Mouse (Mus musculus) heart, embryonic 11.5 days (tissue): ENCODE results near the gene Sla2. TPM values are rescaled to one million over a fixed set of nuclear protein-coding genes. Genes with fewer than 3 reads are reported as not detected.

Source experiments
- ATAC-seq: fragments of 200-750 bp; cut with Nextera tagmentation; replicated peaks from 2 replicates; pipeline ENCODE4 v1.8.0; 2017; ENCODE audit warnings: moderate library complexity; ENCODE audit not compliant: insufficient number of reproducible peaks, low FRiP score, low TSS enrichment
- H3K27ac ChIP-seq: fragments of 300-500 bp; sonication (generic); 2 replicates; pipeline ENCODE4 v1.5.1; 2014; ENCODE audit warnings: mild to moderate bottlenecking, low read depth, low read length
- H3K27me3 ChIP-seq: fragments of 300-500 bp; sonication (generic); 2 replicates; pipeline ENCODE4 v1.6.1; 2014; ENCODE audit warnings: mild to moderate bottlenecking, low read length, mixed read lengths; ENCODE audit not compliant: control insufficient read depth, insufficient read depth
- H3K36me3 ChIP-seq: fragments of 300-500 bp; sonication (generic); 2 replicates; pipeline ENCODE4 v1.6.1; 2014; ENCODE audit warnings: mild to moderate bottlenecking, low read length, moderate library complexity, mixed read lengths; ENCODE audit not compliant: control insufficient read depth, insufficient read depth
- H3K4me1 ChIP-seq: fragments of 300-500 bp; sonication (generic); 2 replicates; pipeline ENCODE4 v1.6.1; 2014; ENCODE audit warnings: low read length; ENCODE audit not compliant: control insufficient read depth, insufficient read depth
- H3K4me2 ChIP-seq: fragments of 300-500 bp; sonication (generic); 2 replicates; pipeline ENCODE4 v1.6.1; 2014; ENCODE audit warnings: mild to moderate bottlenecking, moderate library complexity
- H3K4me3 ChIP-seq: fragments of 300-500 bp; sonication (generic); 2 replicates; pipeline ENCODE4 v1.5.1; 2014; ENCODE audit warnings: low read depth, low read length
- H3K9ac ChIP-seq: fragments of 300-500 bp; sonication (generic); 2 replicates; pipeline ENCODE4 v1.6.1; 2014; ENCODE audit warnings: mild to moderate bottlenecking, low read depth, low read length, moderate library complexity
- H3K9me3 ChIP-seq: fragments of 300-500 bp; sonication (generic); replicated peaks from 2 replicates; pipeline ENCODE4 v1.6.1; 2016; ENCODE audit warnings: low read length; ENCODE audit not compliant: control insufficient read depth
- WGBS: fragments of 180-500 bp; shearing (Covaris S2); extraction: QIAGEN DNeasy Blood & Tissue Kit; methylation state at CpG from one replicate; pipeline ENCODE4 v1.1.7; 2014; ENCODE audit not compliant: insufficient replicate concordance; 5-methylcytosine and 5-hydroxymethylcytosine counted together
- polyA plus RNA-seq: library from polyadenylated mRNA; unstranded; fragments of >200 nt; fragmentation: Nextera tagmentation; extraction: Ambion mirVana; gene quantifications from 2 replicates; pipeline ENCODE4 v1.2.1, GENCODE M21; 2014

Gene Sla2
- polyA plus RNA-seq, 1 experiment from 2014 or later = 1.1 TPM

DNA sequence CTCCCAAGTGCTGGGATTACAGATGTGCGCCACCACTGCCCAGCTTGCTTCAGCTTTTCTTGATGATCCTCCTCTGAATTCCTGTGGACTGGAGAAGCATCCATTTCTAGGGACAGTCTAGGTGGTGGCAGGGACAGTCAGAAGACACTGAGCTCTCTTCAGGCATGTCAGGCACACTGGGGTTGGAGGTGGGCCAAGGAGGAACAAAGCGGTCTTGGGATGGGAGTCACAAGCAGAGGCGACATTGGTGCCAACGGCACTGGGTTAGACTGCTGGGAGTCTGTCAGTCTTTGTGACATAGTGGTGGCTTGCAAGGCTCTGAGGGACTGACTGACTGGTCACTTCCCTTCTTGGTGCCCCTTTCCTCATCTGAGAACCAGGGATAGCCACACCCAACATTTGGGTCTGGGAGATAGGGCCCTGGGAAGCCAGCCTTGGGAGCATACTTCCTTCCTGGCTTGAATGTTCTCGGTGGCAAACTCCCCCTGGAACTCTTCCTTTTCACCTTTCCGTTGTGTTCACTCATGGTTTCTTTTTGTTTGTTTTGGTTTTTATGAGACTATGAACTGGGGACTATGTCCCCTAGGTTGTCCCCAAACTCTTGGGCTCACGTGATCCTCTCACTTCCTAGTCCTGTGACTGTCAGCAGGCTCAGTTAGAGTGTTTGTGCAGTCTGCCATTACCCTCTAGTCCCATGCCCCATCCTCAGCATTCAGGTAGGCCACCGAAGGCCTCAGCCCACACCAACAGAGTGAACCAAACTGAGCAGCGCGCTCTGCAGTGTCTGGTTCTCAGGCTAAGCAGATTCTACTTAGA is 2.4 kb downstream of the Sla2 start:
- H3K4me2 ChIP-seq = no peak overlapping the region
- WGBS = 69% methylated on average over 10 of the region's 10 CpGs
- no peak overlapping the region for H3K4me3 ChIP-seq
- H3K4me1 ChIP-seq = peaks cover 5% of the 10 kb centered on the region; the same call in 1 of the 2 replicates
- no peak overlapping the region for H3K9ac ChIP-seq
- peaks cover 3% of the 10 kb centered on the region; the same call in 1 of the 2 replicates for H3K27me3 ChIP-seq
- no peak overlapping the region for H3K27ac ChIP-seq
- no peaks in the 10 kb centered on the region for H3K9me3 ChIP-seq
- H3K36me3 ChIP-seq = no peaks in the 10 kb centered on the region
- no peak for ATAC-seq

DNA sequence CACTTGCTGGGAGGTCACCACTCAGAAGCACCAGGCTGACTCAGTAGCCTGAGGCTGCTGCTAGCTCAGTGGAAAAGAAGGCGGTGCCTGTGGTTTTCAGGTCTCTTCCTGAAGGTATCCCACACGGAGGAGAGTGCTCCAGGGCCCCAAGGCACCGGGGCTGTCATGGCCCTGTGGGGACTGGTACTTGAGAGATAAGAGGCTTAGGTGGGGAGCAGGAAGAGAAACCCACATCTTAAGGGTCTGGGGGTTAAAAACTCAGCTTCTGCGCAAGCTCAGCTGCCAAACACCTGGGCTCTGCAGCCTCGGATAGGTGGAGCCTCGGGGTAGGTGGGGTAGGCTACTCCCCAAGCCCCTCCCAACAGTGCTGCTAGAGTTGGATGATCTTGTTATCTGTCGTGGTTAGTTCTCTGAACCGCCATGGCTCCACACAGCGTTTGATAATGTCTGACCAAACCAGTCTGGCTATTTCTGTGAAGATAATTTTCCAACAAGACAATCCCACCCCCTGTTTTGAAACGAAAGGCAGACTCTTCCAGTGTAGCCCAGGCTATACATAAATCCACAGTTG is 4.5 kb downstream of the Sla2 start:
- H3K4me2 ChIP-seq = peak overlapping the region; percentile 31
- no peaks in the 10 kb centered on the region for H3K9me3 ChIP-seq
- peak; percentile 49 for ATAC-seq
- H3K27ac ChIP-seq = peak overlapping the region; percentile 50; the same call in 1 of the 2 replicates
- 20% methylated on average over 10 of the region's 10 CpGs for WGBS
- no peak overlapping the region for H3K4me3 ChIP-seq
- peak overlapping the region; percentile 43 for H3K9ac ChIP-seq
- H3K36me3 ChIP-seq = no peaks in the 10 kb centered on the region
- H3K27me3 ChIP-seq = peaks cover 3% of the 10 kb centered on the region; the same call in 1 of the 2 replicates
- peaks cover 5% of the 10 kb centered on the region; the same call in 1 of the 2 replicates for H3K4me1 ChIP-seq

DNA sequence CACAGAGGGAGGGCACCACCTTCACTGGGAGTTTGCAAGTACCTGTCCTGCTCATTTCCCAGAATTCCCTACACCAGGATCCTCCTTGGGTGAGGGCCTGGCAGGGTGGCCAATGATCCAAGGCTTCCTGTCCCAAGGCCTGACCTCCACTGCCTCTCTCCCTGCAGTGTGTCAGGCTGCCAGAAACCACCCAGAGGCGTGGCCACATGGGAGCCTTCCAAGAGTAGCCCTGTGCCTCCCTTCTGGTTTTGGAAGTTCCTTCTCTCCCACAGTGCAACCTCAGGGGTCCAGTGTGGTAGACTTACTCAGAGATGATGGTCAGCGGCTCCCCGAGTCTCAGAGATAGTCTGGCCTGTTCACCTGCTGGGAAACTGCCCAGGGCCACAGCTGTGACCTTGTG is 7.5 kb downstream of the Sla2 start:
- Histone ChIP-seq H3K9me3 (no peaks in the 10 kb centered on the region), H3K36me3 (peaks cover under 1% of the 10 kb centered on the region), H3K4me3 (no peak overlapping the region), H3K4me1 (peaks cover 5% of the 10 kb centered on the region; the same call in 1 of the 2 replicates), H3K27ac (no peak overlapping the region), H3K4me2 (no peak overlapping the region), H3K9ac (no peak overlapping the region), H3K27me3 (peaks cover 3% of the 10 kb centered on the region; the same call in 1 of the 2 replicates)
- WGBS = 87% methylated on average over 3 of the region's 3 CpGs
- ATAC-seq = no peak

DNA sequence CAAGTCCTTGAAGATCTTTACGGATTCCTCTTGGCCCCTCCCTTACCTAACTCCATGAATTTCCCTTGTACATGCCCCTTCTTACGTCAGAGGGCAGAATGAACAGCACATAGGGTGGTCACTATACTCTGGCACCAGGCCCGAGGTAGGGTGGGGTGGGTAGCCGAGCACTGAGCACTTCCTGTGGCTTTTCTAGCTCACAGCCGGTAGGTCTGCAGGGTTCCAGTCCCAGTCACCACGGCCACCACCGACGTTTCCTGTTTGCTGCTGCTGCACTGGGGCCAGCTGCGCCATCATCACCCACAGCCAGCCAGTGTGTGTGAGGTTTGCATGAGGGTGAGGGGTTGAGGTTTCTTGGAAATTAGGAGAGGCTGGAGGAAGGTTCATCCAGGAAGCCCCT is 9.3 kb downstream of the Sla2 start:
- H3K4me1 ChIP-seq = peaks cover 5% of the 10 kb centered on the region; the same call in 1 of the 2 replicates
- H3K27ac ChIP-seq = no peak overlapping the region
- H3K36me3 ChIP-seq = peaks cover 7% of the 10 kb centered on the region
- H3K9ac ChIP-seq = no peak overlapping the region
- H3K4me2 ChIP-seq = no peak overlapping the region
- no peak for ATAC-seq
- no peaks in the 10 kb centered on the region for H3K9me3 ChIP-seq
- 57% methylated on average over 9 of the region's 9 CpGs for WGBS
- H3K4me3 ChIP-seq = no peak overlapping the region
- H3K27me3 ChIP-seq = peaks cover 3% of the 10 kb centered on the region; the same call in 1 of the 2 replicates

DNA sequence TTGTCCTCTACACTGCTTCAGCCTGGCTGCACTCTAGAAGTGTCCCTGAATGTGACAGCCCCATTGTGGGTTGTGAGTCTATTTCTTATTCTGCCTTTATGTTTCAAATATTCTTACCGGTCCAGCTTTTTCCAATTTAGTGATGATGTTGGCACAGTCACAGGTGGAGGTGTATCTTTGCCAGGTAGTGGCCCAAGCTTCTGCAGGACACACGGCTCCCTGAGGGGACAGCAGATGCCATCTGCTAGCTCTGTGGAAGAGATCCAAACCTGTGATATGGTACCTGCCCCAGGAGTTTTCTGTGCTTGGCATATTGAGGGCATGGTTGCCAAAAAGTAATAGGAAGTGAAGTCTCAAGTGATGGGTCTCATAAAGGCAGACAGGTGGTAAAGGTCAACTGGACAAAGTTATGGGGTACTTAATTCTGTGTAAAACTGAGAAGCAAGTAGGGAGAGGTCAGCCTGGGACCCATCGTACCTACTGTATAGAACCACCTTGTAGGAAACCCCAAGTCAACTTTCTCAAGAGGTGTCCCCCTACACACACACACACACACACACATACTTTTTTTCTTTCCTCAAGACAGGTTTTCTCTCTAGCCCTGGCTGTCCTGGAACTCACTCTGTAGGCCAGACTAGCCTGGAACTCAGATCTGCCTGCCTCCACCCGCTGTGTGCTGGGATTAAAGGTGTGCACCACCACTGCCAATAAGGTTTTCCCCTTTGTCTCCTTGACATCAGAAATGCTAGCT is 12.1 kb downstream of the Sla2 start:
- Histone ChIP-seq H3K4me1 (0 out of 2 replicates have a peak, but pooled peaks cover 5% of the 10 kb centered on the region), H3K27me3 (no peaks in the 10 kb centered on the region), H3K9me3 (no peaks in the 10 kb centered on the region), H3K4me2 (no peak overlapping the region), H3K4me3 (no peak overlapping the region), H3K36me3 (peaks cover 7% of the 10 kb centered on the region), H3K27ac (no peak overlapping the region), H3K9ac (no peak overlapping the region)
- 92% methylated on average over 4 of the region's 4 CpGs for WGBS
- no peak for ATAC-seq

DNA sequence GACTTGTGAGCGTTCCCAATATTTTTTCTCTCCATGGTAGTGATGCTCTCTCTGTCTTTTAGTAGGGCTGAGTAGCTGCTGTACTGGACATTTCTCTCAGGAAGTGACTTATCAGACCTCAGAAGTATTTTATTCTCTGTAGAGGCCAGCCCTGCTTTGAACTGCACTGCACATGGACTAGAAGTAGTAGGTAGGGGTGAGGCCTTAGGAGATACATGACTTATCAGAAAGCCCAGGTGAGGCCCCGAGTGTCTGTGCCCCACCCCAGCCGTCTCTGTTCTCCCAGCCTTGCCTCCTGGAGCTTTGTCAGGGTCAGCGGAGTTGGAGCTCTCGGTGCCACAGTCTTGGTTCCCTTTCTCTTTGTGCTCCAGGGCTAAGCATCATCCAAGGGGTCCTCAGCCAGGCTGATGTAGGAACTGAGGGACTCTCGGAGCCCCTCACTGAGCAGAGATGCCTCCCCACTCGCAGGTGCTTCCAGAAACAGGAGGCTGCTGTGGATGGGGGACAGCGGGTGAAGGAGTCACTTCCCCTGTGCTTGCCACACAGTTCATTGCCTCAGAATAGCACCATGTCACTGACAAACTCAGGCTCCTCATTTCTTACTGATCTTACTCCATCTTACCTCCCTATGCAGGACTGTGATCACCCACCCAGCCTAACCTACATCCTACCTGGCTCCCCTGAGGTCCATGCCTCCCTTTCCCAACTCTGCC is 12.8 kb downstream of the Sla2 start:
- H3K9me3 ChIP-seq = no peaks in the 10 kb centered on the region
- no peak overlapping the region for H3K9ac ChIP-seq
- H3K4me3 ChIP-seq = no peak overlapping the region
- no peak for ATAC-seq
- H3K27ac ChIP-seq = no peak overlapping the region
- no peak overlapping the region for H3K4me2 ChIP-seq
- H3K27me3 ChIP-seq = no peaks in the 10 kb centered on the region
- H3K36me3 ChIP-seq = peaks cover 12% of the 10 kb centered on the region
- 0 out of 2 replicates have a peak, but pooled peaks cover 5% of the 10 kb centered on the region for H3K4me1 ChIP-seq
- WGBS = 85% methylated on average over 8 of the region's 8 CpGs

DNA sequence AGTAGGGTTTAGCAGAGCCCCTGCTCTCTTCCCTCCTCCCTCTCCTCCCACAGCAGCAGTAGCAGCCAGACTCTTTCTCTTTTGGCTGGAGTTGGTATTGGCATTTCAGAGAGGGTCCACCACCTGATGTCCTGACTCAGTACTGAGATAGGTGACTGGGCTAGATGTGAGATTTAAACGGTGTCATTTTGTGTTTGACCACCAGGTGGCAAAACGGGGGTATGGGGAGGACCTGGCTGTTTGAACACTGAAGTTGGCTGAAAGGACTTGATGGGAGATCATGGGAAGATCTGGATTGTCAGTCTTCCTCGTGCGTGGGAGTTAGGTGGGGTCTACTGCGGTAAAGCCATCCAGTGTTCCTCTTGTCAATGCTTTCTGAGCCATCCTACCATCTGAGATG is 13.4 kb downstream of the Sla2 start:
- H3K27ac ChIP-seq = no peak overlapping the region
- no peak overlapping the region for H3K4me3 ChIP-seq
- H3K36me3 ChIP-seq = peaks cover 17% of the 10 kb centered on the region
- H3K27me3 ChIP-seq = no peaks in the 10 kb centered on the region
- no peak overlapping the region for H3K9ac ChIP-seq
- no peak overlapping the region for H3K4me2 ChIP-seq
- 32% methylated on average over 5 of the region's 5 CpGs for WGBS
- 0 out of 2 replicates have a peak, but pooled peaks cover 5% of the 10 kb centered on the region for H3K4me1 ChIP-seq
- no peak for ATAC-seq
- no peaks in the 10 kb centered on the region for H3K9me3 ChIP-seq

DNA sequence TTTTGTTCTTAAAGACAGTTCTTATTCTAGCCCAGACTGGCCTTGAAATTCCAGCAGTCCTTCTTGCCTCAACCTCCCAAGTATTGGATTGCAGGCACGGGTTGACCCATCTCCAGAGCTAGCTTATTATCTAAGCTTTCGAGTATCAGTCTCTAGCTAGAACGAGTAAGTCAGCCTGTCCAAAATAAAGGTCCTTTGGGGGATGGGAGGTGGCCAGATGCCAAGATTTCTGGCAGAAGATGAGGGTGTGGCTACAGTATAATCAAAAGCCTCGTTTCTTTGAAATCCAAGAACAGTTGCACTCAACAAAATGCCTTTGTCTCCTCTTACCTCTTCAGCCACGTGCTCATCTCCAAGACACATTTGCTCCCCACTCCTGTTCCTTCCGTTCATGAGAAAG is 16.5 kb downstream of the Sla2 start:
- H3K4me3 ChIP-seq = no peak overlapping the region
- H3K27ac ChIP-seq = no peak overlapping the region
- no peaks in the 10 kb centered on the region for H3K9me3 ChIP-seq
- H3K36me3 ChIP-seq = peaks cover 24% of the 10 kb centered on the region
- 0 out of 2 replicates have a peak, but pooled peaks cover 5% of the 10 kb centered on the region for H3K4me1 ChIP-seq
- H3K4me2 ChIP-seq = no peak overlapping the region
- H3K9ac ChIP-seq = no peak overlapping the region
- no peak for ATAC-seq
- no peaks in the 10 kb centered on the region for H3K27me3 ChIP-seq
- 54% methylated on average over 6 of the region's 6 CpGs for WGBS
